ENCODE assay signal across 21 mouse cellular contexts in genomic region chr12:32877500-32877899, GRCm38 (mm10). TPM values are rescaled to one million over a fixed set of nuclear protein-coding genes. Genes with fewer than 3 reads are reported as not detected.
DNase-seq lines count a peak whose midpoint lies in the region; ATAC-seq and TF ChIP-seq lines count a peak whose summit lies in the region.
"Had no signal": no experiment of that assay in that cellular context is flagged by ENCODE, and none has a peak within 500 bp of the region (broad histone marks: within the 10 kb centered on the region; RNA-seq: fewer than 3 reads in every experiment).

No protein-coding gene starts in this region.

- no peak for DNase-seq in hindbrain, embryonic 11.5 days (ENCODE audit: low spot score)
- DNase-seq in midbrain, postnatal 0 days (ENCODE audit: low spot score), result no peak
- DNase-seq in limb, embryonic 14.5 days (ENCODE audit: low spot score), result no peak
- DNase-seq in gastrocnemius, adult 2 months, result no peak
- DNase-seq: B cell, adult 2 months; kidney, adult 8-10 months; kidney, postnatal 10 days; liver, postnatal 0 days; lung, postnatal 36 days; right cerebral cortex, postnatal 25 days had no signal

- intact Hi-C loops in gastrocnemius, adult 2 months (cut with DNase I), result no loop called here

- H3K9ac ChIP-seq in hindbrain, embryonic 13.5 days, result no peak overlapping the region
- no peak overlapping the region for H3K9ac ChIP-seq in hindbrain, embryonic 11.5 days (ENCODE audit: low read depth, low read length)
- no peak overlapping the region for H3K9ac ChIP-seq in midbrain, embryonic 15.5 days
- H3K9ac ChIP-seq in midbrain, postnatal 0 days (replicated peaks; ENCODE audit: low read length, poor library complexity, severe bottlenecking), result no peak overlapping the region
- no peak overlapping the region for H3K9ac ChIP-seq in limb, embryonic 14.5 days (ENCODE audit: low read depth, low read length, severe bottlenecking)
- H3K9ac ChIP-seq: embryonic facial prominence, embryonic 13.5 days; limb, embryonic 12.5 days; liver, embryonic 12.5 days; liver, postnatal 0 days; midbrain, embryonic 13.5 days; neural tube, embryonic 12.5 days; stomach, embryonic 15.5 days had no signal

- TF ChIP-seq CTCF in midbrain, postnatal 0 days (IDR thresholded peaks at IDR 0.05), result no peak
- no peak for TF ChIP-seq CTCF in gastrocnemius, adult 2 months (IDR thresholded peaks at IDR 0.05)

- H3K36me3 ChIP-seq in hindbrain, embryonic 13.5 days, result no peaks in the 10 kb centered on the region
- H3K36me3 ChIP-seq in hindbrain, embryonic 11.5 days (ENCODE audit: control insufficient read depth, insufficient read depth, low read length), result no peaks in the 10 kb centered on the region
- no peaks in the 10 kb centered on the region for H3K36me3 ChIP-seq in midbrain, embryonic 15.5 days (replicated peaks)
- H3K36me3 ChIP-seq in midbrain, postnatal 0 days (ENCODE audit: insufficient read depth, low read length), result no peaks in the 10 kb centered on the region
- H3K36me3 ChIP-seq in limb, embryonic 14.5 days (ENCODE audit: control insufficient read depth, insufficient read depth, low read length), result no peaks in the 10 kb centered on the region
- H3K36me3 ChIP-seq: embryonic facial prominence, embryonic 13.5 days; forebrain, embryonic 10.5 days; limb, embryonic 12.5 days; liver, embryonic 12.5 days; midbrain, embryonic 13.5 days; neural tube, embryonic 12.5 days; stomach, embryonic 15.5 days had no signal

- no peak for TF ChIP-seq POLR2A in limb, embryonic 14.5 days (IDR thresholded peaks at IDR 0.05; ENCODE audit: borderline replicate concordance, extremely low read depth, insufficient read depth, insufficient read length)

- ATAC-seq in hindbrain, embryonic 13.5 days (ENCODE audit: low FRiP score), result peak; percentile 27; the same call in 1 of the 2 replicates
- ATAC-seq in hindbrain, embryonic 11.5 days (ENCODE audit: low FRiP score), result no peak
- ATAC-seq in midbrain, embryonic 15.5 days (replicated peaks), result 0 out of 2 replicates have a peak, but pooled peaks have one; percentile 37
- ATAC-seq in midbrain, postnatal 0 days (ENCODE audit: low FRiP score), result no peak
- no peak for ATAC-seq in limb, embryonic 14.5 days (ENCODE audit: low FRiP score, low read depth)
- ATAC-seq: intestine, embryonic 16.5 days; liver, embryonic 12.5 days; liver, postnatal 0 days had no signal

- peaks cover 14% of the 10 kb centered on the region for H3K4me1 ChIP-seq in hindbrain, embryonic 13.5 days (replicated peaks)
- H3K4me1 ChIP-seq in hindbrain, embryonic 11.5 days (replicated peaks; ENCODE audit: control insufficient read depth, insufficient read depth, low read length), result no peaks in the 10 kb centered on the region
- no peaks in the 10 kb centered on the region; the same call in 1 of the 2 replicates for H3K4me1 ChIP-seq in midbrain, embryonic 15.5 days
- no peaks in the 10 kb centered on the region for H3K4me1 ChIP-seq in midbrain, postnatal 0 days (ENCODE audit: insufficient read depth, low read length)
- no peaks in the 10 kb centered on the region for H3K4me1 ChIP-seq in limb, embryonic 14.5 days (ENCODE audit: control insufficient read depth, insufficient read depth, low read length)
- H3K4me1 ChIP-seq: embryonic facial prominence, embryonic 13.5 days; forebrain, embryonic 10.5 days; limb, embryonic 12.5 days; liver, embryonic 12.5 days; megakaryocyte, embryonic 14.5 days; midbrain, embryonic 13.5 days; neural tube, embryonic 12.5 days; stomach, embryonic 15.5 days had no signal

- no peaks in the 10 kb centered on the region for H3K27me3 ChIP-seq in hindbrain, embryonic 13.5 days
- H3K27me3 ChIP-seq in hindbrain, embryonic 11.5 days (ENCODE audit: control insufficient read depth, insufficient read depth, low read length), result no peaks in the 10 kb centered on the region
- H3K27me3 ChIP-seq in midbrain, embryonic 15.5 days (replicated peaks), result no peaks in the 10 kb centered on the region
- no peaks in the 10 kb centered on the region for H3K27me3 ChIP-seq in midbrain, postnatal 0 days (ENCODE audit: insufficient read depth, low read length)
- H3K27me3 ChIP-seq in limb, embryonic 14.5 days (ENCODE audit: control insufficient read depth, insufficient read depth, low read length), result no peaks in the 10 kb centered on the region
- H3K27me3 ChIP-seq: embryonic facial prominence, embryonic 13.5 days; limb, embryonic 12.5 days; liver, embryonic 12.5 days; midbrain, embryonic 13.5 days; neural tube, embryonic 12.5 days; stomach, embryonic 15.5 days had no signal

- H3K9me3 ChIP-seq in hindbrain, embryonic 13.5 days, result no peaks in the 10 kb centered on the region
- H3K9me3 ChIP-seq in hindbrain, embryonic 11.5 days (ENCODE audit: control insufficient read depth, low read length), result no peaks in the 10 kb centered on the region
- no peaks in the 10 kb centered on the region for H3K9me3 ChIP-seq in midbrain, embryonic 15.5 days
- H3K9me3 ChIP-seq in midbrain, postnatal 0 days (ENCODE audit: low read length), result no peaks in the 10 kb centered on the region
- H3K9me3 ChIP-seq in limb, embryonic 14.5 days (ENCODE audit: control insufficient read depth, low read length), result no peaks in the 10 kb centered on the region
- H3K9me3 ChIP-seq: embryonic facial prominence, embryonic 13.5 days; forebrain, embryonic 10.5 days; limb, embryonic 12.5 days; liver, embryonic 12.5 days; megakaryocyte, embryonic 14.5 days; midbrain, embryonic 13.5 days; neural tube, embryonic 12.5 days; stomach, embryonic 15.5 days had no signal

- H3K4me3 ChIP-seq in hindbrain, embryonic 13.5 days, result no peak overlapping the region
- no peak overlapping the region for H3K4me3 ChIP-seq in hindbrain, embryonic 11.5 days (ENCODE audit: low read depth, low read length)
- H3K4me3 ChIP-seq in midbrain, embryonic 15.5 days, result no peak overlapping the region
- no peak overlapping the region for H3K4me3 ChIP-seq in midbrain, postnatal 0 days (ENCODE audit: low read depth, low read length)
- no peak overlapping the region for H3K4me3 ChIP-seq in limb, embryonic 14.5 days (replicated peaks; ENCODE audit: low read length)
- no peak overlapping the region for H3K4me3 ChIP-seq in gastrocnemius, adult 2 months
- H3K4me3 ChIP-seq: embryonic facial prominence, embryonic 13.5 days; forebrain, embryonic 10.5 days; limb, embryonic 12.5 days; liver, embryonic 12.5 days; megakaryocyte, embryonic 14.5 days; midbrain, embryonic 13.5 days; neural tube, embryonic 12.5 days; stomach, embryonic 15.5 days had no signal

- 88% methylated on average over 9 of the region's 9 CpGs for WGBS in hindbrain, embryonic 13.5 days
- WGBS in hindbrain, embryonic 11.5 days, result 86% methylated on average over 9 of the region's 9 CpGs
- 91% methylated on average over 9 of the region's 9 CpGs for WGBS in midbrain, embryonic 15.5 days
- WGBS in midbrain, postnatal 0 days, result 93% methylated on average over 9 of the region's 9 CpGs
- 82% methylated on average over 9 of the region's 9 CpGs for WGBS in limb, embryonic 14.5 days

- no peak overlapping the region for H3K27ac ChIP-seq in hindbrain, embryonic 13.5 days
- no peak overlapping the region for H3K27ac ChIP-seq in hindbrain, embryonic 11.5 days (ENCODE audit: low read depth, low read length)
- no peak overlapping the region for H3K27ac ChIP-seq in midbrain, embryonic 15.5 days
- H3K27ac ChIP-seq in midbrain, postnatal 0 days (ENCODE audit: low read depth, low read length), result no peak overlapping the region
- H3K27ac ChIP-seq in limb, embryonic 14.5 days (replicated peaks; ENCODE audit: low read depth, low read length), result 0 out of 2 replicates have a peak overlapping the region, but pooled peaks have one; percentile 38
- no peak overlapping the region for H3K27ac ChIP-seq in gastrocnemius, adult 2 months
- H3K27ac ChIP-seq: embryonic facial prominence, embryonic 13.5 days; forebrain, embryonic 10.5 days; limb, embryonic 12.5 days; liver, embryonic 12.5 days; midbrain, embryonic 13.5 days; neural tube, embryonic 12.5 days; stomach, embryonic 15.5 days had no signal

- H3K4me2 ChIP-seq in hindbrain, embryonic 13.5 days, result no peak overlapping the region
- H3K4me2 ChIP-seq in hindbrain, embryonic 11.5 days (replicated peaks; ENCODE audit: low read depth, low read length), result no peak overlapping the region
- no peak overlapping the region for H3K4me2 ChIP-seq in midbrain, embryonic 15.5 days
- H3K4me2 ChIP-seq in midbrain, postnatal 0 days (ENCODE audit: low read depth, low read length, poor library complexity, severe bottlenecking), result no peak overlapping the region
- H3K4me2 ChIP-seq in limb, embryonic 14.5 days (replicated peaks; ENCODE audit: low read depth, low read length, severe bottlenecking), result no peak overlapping the region
- H3K4me2 ChIP-seq: embryonic facial prominence, embryonic 13.5 days; limb, embryonic 12.5 days; liver, embryonic 12.5 days; midbrain, embryonic 13.5 days; neural tube, embryonic 12.5 days; stomach, embryonic 15.5 days had no signal

RNA-seq across cellular contexts. Expression of gene Nampt, which starts 58.2 kb away (rescaled TPM):
- polyA plus RNA-seq in hindbrain, embryonic 13.5 days (2015; fragmentation: Nextera tagmentation; extraction: Ambion mirVana), result 31.4 and 31.6 TPM in 2 replicates
- 36.1 and 39.9 TPM in 2 replicates for polyA plus RNA-seq in hindbrain, embryonic 11.5 days (2014; fragmentation: Nextera tagmentation; extraction: Ambion mirVana)
- 30.4 and 33.2 TPM in 2 replicates for polyA plus RNA-seq in midbrain, embryonic 15.5 days (2015; fragmentation: Nextera tagmentation; extraction: Ambion mirVana)
- 34.7 and 41.9 TPM in 2 replicates for total RNA-seq in midbrain, postnatal 0 days (2014; rRNA removed)
- polyA plus RNA-seq in midbrain, postnatal 0 days (2015; fragmentation: Nextera tagmentation; extraction: Ambion mirVana), result 24.0 and 24.1 TPM in 2 replicates
- 12.5 and 15.8 TPM in 2 replicates for polyA plus RNA-seq in limb, embryonic 14.5 days (2012; rRNA removed)
- 18.4 and 19.4 TPM in 2 replicates for polyA plus RNA-seq in limb, embryonic 14.5 days (2014; fragmentation: Nextera tagmentation; extraction: Ambion mirVana)
- 10 to 100 TPM; 90.3 to 94.4 TPM for total RNA-seq in gastrocnemius, adult 2 months (2021)

Comparison
In these comparisons a context has a peak if more than half of its experiments do, and no peak if none do; other contexts are left out.
1. ATAC-seq: peak in hindbrain, embryonic 13.5 days (single experiment) and midbrain, embryonic 15.5 days (single experiment); none in hindbrain, embryonic 11.5 days (single experiment), midbrain, postnatal 0 days (single experiment) and limb, embryonic 14.5 days (single experiment).